Mouse (Mus musculus) frontal cortex, adult (tissue): ENCODE measurements around the gene Ism1.

Experiments
- ATAC-seq: cut with Nextera tagmentation; 2 replicates; pipeline ENCODE4 v1.9.2; 2017; ENCODE audit warnings: mild to moderate bottlenecking, moderate library complexity, mixed read lengths; ENCODE audit not compliant: low TSS enrichment

The Ism1 gene

GRCm38 (mm10) chr2:139714206-139714605 lies 36.2 kb downstream of the Ism1 start:
- no peak for ATAC-seq

- no peak for ATAC-seq
Observed at GRCm38 (mm10) chr2:139717772-139718171, 39.8 kb downstream of the Ism1 start.

GRCm38 (mm10) chr2:139722700-139723099 lies 44.7 kb downstream of the Ism1 start:
- peak; percentile 90 for ATAC-seq

GRCm38 (mm10) chr2:139723304-139723703 lies 45.3 kb downstream of the Ism1 start:
- no peak for ATAC-seq

- no peak for ATAC-seq
Observed at GRCm38 (mm10) chr2:139724202-139724838, 46.3 kb downstream of the Ism1 start.

- no peak for ATAC-seq
Observed at GRCm38 (mm10) chr2:139725328-139725727, 47.4 kb downstream of the Ism1 start.

- ATAC-seq: no peak
Observed at GRCm38 (mm10) chr2:139728060-139728459, 50.1 kb downstream of the Ism1 start.

- ATAC-seq: no peak
Observed at GRCm38 (mm10) chr2:139729377-139729776, 51.4 kb downstream of the Ism1 start.

GRCm38 (mm10) chr2:139742381-139742780 lies 64.4 kb downstream of the Ism1 start:
- ATAC-seq: peak; percentile 67; the same call in 1 of the 2 replicates

- no peak for ATAC-seq
Observed at GRCm38 (mm10) chr2:139757021-139757420, 79.0 kb downstream of the Ism1 start.

- no peak for ATAC-seq
Observed at GRCm38 (mm10) chr2:139757456-139757855, 79.5 kb downstream of the Ism1 start.

GRCm38 (mm10) chr2:139764355-139764754 lies 86.4 kb downstream of the Ism1 start:
- ATAC-seq: no peak

GRCm38 (mm10) chr2:139774949-139775570 lies 97.1 kb downstream of the Ism1 start:
- ATAC-seq: no peak

GRCm38 (mm10) chr2:139776644-139777043 lies 98.7 kb downstream of the Ism1 start:
- no peak for ATAC-seq

GRCm38 (mm10) chr2:139778283-139778682 lies 100.3 kb downstream of the Ism1 start:
- ATAC-seq: peak; percentile 85

GRCm38 (mm10) chr2:139783318-139783850 lies 105.4 kb downstream of the Ism1 start:
- ATAC-seq: no peak

GRCm38 (mm10) chr2:139784465-139784864 lies 106.5 kb downstream of the Ism1 start:
- peak; percentile 71 for ATAC-seq

GRCm38 (mm10) chr2:139784946-139785345 lies 107.0 kb downstream of the Ism1 start:
- ATAC-seq: peak; percentile 97

GRCm38 (mm10) chr2:139788658-139789057 lies 110.7 kb downstream of the Ism1 start:
- no peak for ATAC-seq

GRCm38 (mm10) chr2:139792345-139793120 lies 114.6 kb downstream of the Ism1 start:
- ATAC-seq: no peak

- ATAC-seq: no peak
Observed at GRCm38 (mm10) chr2:139804041-139804440, 126.1 kb downstream of the Ism1 start.

- no peak for ATAC-seq
Observed at GRCm38 (mm10) chr2:139807887-139808286, 129.9 kb downstream of the Ism1 start.
